Mouse (Mus musculus): ENCODE measurements around the gene Mri1. TPM values are rescaled to one million over a fixed set of nuclear protein-coding genes. Genes with fewer than 3 reads are reported as not detected.
A peak's percentile ranks its signal among the peaks of the same experiment; 100 is the strongest.

Mri1 gene
- polyA plus RNA-seq, 1 experiment from 2014 or later, result 47.9 TPM

- WGBS, result 11% methylated on average over 40 of the region's 70 CpGs
- no peaks in the 10 kb centered on the region for H3K9me3 ChIP-seq (ENCODE audit: control insufficient read depth, low read length)
- H3K4me3 ChIP-seq (ENCODE audit: low read length), result peak overlapping the region; percentile 47
- no peaks in the 10 kb centered on the region for H3K27me3 ChIP-seq (replicated peaks; ENCODE audit: control insufficient read depth, insufficient read depth, low read length)
- H3K4me2 ChIP-seq (ENCODE audit: low read length), result peak overlapping the region; percentile 78
- ATAC-seq, result 0 out of 2 replicates have a peak, but pooled peaks have one; percentile 9
- peak overlapping the region; percentile 78 for H3K27ac ChIP-seq (ENCODE audit: low read depth, low read length)
- H3K4me1 ChIP-seq (ENCODE audit: control insufficient read depth, insufficient read depth, low read depth, low read length), result peaks cover 26% of the 10 kb centered on the region
- peak overlapping the region; percentile 61 for H3K9ac ChIP-seq (ENCODE audit: low read depth, low read length)
- H3K36me3 ChIP-seq (ENCODE audit: control insufficient read depth, insufficient read depth, low read length), result no peaks in the 10 kb centered on the region
Observed at GRCm38 (mm10) chr8:84200652-84201544, 56.2 kb downstream of the Mri1 start.

- WGBS, result 13% methylated on average over 8 of the region's 8 CpGs
- Histone ChIP-seq H3K4me1 (ENCODE audit: control insufficient read depth, insufficient read depth, low read depth, low read length) (peaks cover 26% of the 10 kb centered on the region), H3K27me3 (replicated peaks; ENCODE audit: control insufficient read depth, insufficient read depth, low read length) (no peaks in the 10 kb centered on the region), H3K9ac (ENCODE audit: low read depth, low read length) (peak overlapping the region; percentile 61; the same call in 1 of the 2 replicates), H3K4me2 (ENCODE audit: low read length) (peak overlapping the region; percentile 78), H3K27ac (ENCODE audit: low read depth, low read length) (peak overlapping the region; percentile 77), H3K4me3 (ENCODE audit: low read length) (peak overlapping the region; percentile 47; the same call in 1 of the 2 replicates), H3K9me3 (ENCODE audit: control insufficient read depth, low read length) (no peaks in the 10 kb centered on the region), H3K36me3 (ENCODE audit: control insufficient read depth, insufficient read depth, low read length) (no peaks in the 10 kb centered on the region)
- ATAC-seq, result no peak
Observed at GRCm38 (mm10) chr8:84200126-84200555, 57.0 kb downstream of the Mri1 start.

MicroRNAs within 50 kb of the gene (microRNA counts, 519-probe panel; counts per million panel counts)
- microRNA mmu-miR-23a (3,016 counts per million, percentile 81 among the panel's probes with 10 or more counts), microRNA mmu-miR-27a (3,142 counts per million, percentile 84 among the panel's probes with 10 or more counts)

Small RNA genes within 50 kb of the gene (microRNA-seq; reads per million reads assigned to microRNA genes)
- gene Mir23a (6,604 reads per million, percentile 93 among the genes with 10 or more reads in this experiment), gene Mir24-2 (not detected), gene Mir27a (95.8 reads per million, percentile 49 among the genes with 10 or more reads in this experiment), gene Mir3074-2 (not detected)

Other genes starting within 250 kb of the Mri1 start
- gene 2210011C24Rik, start 245.2 kb downstream of the Mri1 start, polyA plus RNA-seq (2015; fragmentation: Nextera tagmentation; extraction: Ambion mirVana), result 1.1 TPM in 2 replicates
- 9.6 and 11.3 TPM in 2 replicates for gene Palm3, start 235.9 kb downstream of the Mri1 start, polyA plus RNA-seq (2015; fragmentation: Nextera tagmentation; extraction: Ambion mirVana)
- 0.55 and 0.71 TPM in 2 replicates for gene Il27ra, start 214.7 kb downstream of the Mri1 start, polyA plus RNA-seq (2015; fragmentation: Nextera tagmentation; extraction: Ambion mirVana)
- 1.8 TPM in 2 replicates for gene Rln3, start 212.3 kb downstream of the Mri1 start, polyA plus RNA-seq (2015; fragmentation: Nextera tagmentation; extraction: Ambion mirVana)
- gene Gm10643, start 192.2 kb downstream of the Mri1 start, polyA plus RNA-seq (2015; fragmentation: Nextera tagmentation; extraction: Ambion mirVana), result 1.6 and 1.7 TPM in 2 replicates
- 7.9 and 9.0 TPM in 2 replicates for gene Rfx1, start 190.5 kb downstream of the Mri1 start, polyA plus RNA-seq (2015; fragmentation: Nextera tagmentation; extraction: Ambion mirVana)
- gene Dcaf15, start 152.6 kb downstream of the Mri1 start, polyA plus RNA-seq (2015; fragmentation: Nextera tagmentation; extraction: Ambion mirVana), result 21.5 and 22.7 TPM in 2 replicates
- 0.51 and 0.55 TPM in 2 replicates for gene Podnl1, start 131.3 kb downstream of the Mri1 start, polyA plus RNA-seq (2015; fragmentation: Nextera tagmentation; extraction: Ambion mirVana)
- gene Cc2d1a, start 109.4 kb downstream of the Mri1 start, polyA plus RNA-seq (2015; fragmentation: Nextera tagmentation; extraction: Ambion mirVana), result 53.3 and 54.5 TPM in 2 replicates
- gene 4930432K21Rik, start 109.3 kb downstream of the Mri1 start, polyA plus RNA-seq (2015; fragmentation: Nextera tagmentation; extraction: Ambion mirVana), result 2.7 and 2.9 TPM in 2 replicates
- 6.2 and 6.8 TPM in 2 replicates for gene Nanos3, start 72.1 kb downstream of the Mri1 start, polyA plus RNA-seq (2015; fragmentation: Nextera tagmentation; extraction: Ambion mirVana)
- 16.2 and 22.2 TPM in 2 replicates for gene Zswim4, start 20.3 kb downstream of the Mri1 start, polyA plus RNA-seq (2015; fragmentation: Nextera tagmentation; extraction: Ambion mirVana)
- gene D8Ertd738e, start 7.6 kb downstream of the Mri1 start, polyA plus RNA-seq (2015; fragmentation: Nextera tagmentation; extraction: Ambion mirVana), result 249 and 266 TPM in 2 replicates
- 23.0 and 25.0 TPM in 2 replicates for gene Ccdc130, start 13.1 kb upstream of the Mri1 start, polyA plus RNA-seq (2015; fragmentation: Nextera tagmentation; extraction: Ambion mirVana)
- 15.7 and 17.1 TPM in 2 replicates for gene Cacna1a, start 131.1 kb upstream of the Mri1 start, polyA plus RNA-seq (2015; fragmentation: Nextera tagmentation; extraction: Ambion mirVana)